Mouse (Mus musculus): ENCODE data around the gene Sash1. TPM values are rescaled to one million over a fixed set of nuclear protein-coding genes. Genes with fewer than 3 reads are reported as not detected.

Gene Sash1
- total RNA-seq, 2 experiments from 2014 or later: 38.4 to 39.8 TPM

DNA sequence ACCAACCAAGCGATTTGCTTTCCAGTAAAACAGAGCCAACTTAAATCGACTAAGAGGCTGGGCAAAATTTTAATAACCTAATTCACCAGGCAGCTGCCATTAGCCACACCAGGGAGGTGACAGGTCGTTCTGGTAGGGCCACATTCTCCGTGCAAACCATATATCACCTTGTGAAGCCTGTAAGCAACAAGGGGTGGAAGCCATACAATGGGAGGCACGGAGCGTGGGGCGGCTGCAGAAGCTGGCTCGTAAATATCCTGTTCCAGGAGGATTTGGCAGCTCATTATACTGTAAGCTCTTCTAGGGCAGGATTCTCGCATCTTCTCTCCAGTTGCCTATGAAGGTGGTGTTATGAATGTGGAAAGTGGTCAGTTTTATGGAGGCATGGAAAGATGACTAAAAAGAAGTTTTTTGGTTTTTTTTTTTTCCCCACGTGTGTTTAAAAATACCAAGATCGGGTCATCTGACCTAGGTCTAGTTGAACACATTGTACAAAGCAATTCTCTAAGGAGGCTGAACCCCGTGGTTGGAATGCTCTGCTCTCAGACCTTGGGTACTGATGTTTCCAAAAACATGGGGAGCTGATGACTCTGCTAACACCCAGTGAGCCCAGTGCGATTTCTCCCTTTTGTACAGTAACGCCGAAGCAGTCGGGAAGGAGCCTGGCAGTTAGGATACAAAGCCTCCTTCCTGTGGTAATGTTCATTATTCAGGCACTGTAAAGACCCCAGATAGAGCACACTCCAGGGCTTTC is 24.5 kb upstream of the Sash1 start:
- DNase-seq: no peak
- intact Hi-C loops (cut with DNase I): no loop called here

DNA sequence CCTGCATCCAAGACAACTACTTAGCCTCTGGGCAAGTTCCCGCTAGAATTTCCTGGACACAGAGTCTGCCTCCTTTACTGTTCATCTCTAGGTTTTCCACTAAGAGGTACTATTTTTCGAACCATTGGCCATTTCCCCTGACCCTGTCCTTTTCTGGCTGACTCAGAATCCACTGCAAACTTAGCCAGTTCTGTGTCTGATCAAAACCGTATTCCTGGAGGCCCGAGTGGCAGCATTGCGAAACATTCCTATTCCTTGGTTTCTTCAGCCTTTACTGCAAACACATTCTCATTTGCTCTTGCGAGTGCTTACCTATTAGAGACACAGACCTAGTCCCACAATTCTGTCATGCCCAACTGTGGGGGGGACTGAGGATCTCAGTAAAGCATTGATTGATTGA is 17.2 kb upstream of the Sash1 start:
- DNase-seq: no peak
- intact Hi-C loops (cut with DNase I): no loop called here

DNA sequence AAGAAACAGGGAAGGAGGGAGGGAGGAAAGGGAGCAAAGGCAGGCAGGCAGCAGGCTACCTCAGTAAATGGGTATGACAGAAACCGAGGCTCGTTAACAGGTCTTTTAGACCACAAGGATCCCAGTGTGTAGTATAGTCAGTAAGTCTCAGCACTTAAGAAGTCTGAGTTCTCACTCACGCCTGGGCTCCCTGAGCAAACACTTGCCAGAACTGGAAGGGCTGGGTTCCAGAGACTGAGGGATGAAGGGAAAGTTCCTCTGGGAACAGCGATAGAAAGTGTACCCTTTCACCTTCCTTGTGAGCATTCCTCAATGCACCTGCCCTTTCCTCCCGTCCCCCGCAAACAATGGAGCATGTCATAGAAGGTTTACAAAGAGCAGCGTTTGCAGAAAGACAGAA is 16.5 kb upstream of the Sash1 start:
- intact Hi-C loops (cut with DNase I): no loop called here
- DNase-seq: no peak

DNA sequence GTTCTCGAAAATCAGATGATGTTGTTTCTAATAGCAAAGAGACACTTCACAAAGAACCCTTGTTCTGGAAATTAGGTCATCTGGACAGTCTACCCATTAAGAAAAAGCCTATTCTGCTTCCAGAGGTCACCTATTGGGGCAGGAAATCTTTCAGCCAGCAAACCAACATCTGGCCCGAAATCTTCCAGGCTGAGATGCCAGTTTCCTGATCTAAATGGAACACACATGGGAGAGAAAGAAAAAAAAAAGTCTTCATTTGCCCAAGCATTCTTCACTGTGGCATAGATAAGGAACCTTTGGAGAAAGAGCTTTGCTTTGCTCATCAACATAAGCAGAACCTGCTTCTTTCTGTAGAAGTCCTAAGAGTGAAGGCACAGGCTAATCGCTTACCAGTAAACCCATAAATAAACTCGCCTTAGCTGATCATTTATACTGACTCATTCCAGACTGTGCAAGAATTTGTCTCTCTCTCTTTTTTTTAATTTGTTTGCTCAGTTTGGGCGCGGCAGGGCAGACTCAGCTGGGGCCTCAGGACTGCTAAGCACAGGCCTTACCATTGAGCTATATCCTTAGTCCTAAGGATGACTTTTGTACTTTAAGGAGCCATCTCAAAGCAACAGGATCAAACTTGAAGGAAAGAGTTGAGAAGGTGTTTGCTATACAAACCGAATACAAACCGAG is 13.1 kb upstream of the Sash1 start:
- intact Hi-C loops (cut with DNase I): no loop called here
- no peak for DNase-seq

DNA sequence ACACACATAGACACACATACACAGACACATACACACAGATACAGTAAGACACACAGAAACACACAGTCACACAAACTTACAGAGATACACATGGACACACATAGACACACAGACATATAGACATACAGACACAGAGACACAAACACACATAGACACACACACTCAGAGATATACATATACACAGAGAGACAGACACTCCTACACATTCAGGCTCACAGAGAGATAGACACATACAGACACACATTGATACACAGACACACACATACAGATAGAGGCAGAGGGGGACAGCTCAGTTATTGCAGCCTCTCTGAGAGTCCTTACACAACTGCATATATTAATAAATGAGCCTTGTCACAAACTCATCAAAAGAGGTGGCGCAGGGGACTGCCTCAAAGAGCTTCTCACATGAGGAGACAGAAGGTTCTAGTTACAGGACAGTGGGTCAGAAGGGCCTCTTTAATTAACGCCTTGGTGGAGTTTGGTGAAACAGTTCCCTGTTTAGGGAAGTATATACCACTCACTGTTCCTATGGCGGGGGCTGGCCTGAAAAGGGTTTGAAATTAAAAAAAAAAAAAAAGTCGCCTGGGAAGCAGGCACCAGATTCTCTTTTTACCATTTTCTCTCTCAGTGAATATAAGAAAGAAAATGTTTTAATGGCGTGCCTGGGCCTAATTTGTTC is 12.4 kb upstream of the Sash1 start:
- DNase-seq: no peak
- intact Hi-C loops (cut with DNase I): no loop called here

DNA sequence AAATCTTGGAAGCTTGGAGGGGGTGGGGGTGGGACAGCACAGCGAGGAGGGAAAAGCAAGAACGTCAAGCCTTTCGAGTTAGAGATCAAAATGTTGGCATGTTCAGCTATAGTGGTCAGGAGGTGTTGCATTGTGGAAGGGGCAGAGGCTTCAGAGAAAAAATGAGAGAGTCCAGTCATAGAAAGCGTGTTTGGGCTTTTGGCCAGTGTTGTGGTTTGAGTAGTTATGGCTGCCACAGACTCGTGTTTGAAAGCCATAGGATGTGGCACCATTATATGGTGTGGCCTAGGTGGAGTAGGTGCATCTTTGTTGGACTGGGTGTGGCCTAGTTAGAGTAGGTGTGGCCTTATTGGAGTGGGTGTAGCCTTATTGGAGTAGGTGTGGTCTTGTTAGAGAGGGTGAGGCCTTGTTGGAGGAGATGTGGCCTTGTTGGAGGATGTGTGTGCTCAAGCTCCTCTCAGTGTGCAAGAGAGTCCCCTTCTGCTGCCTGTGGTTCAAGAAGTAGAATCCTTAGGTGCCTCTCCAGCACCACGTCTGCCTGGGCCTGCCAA is 9.2 kb upstream of the Sash1 start:
- DNase-seq: no peak
- intact Hi-C loops (cut with DNase I): no loop called here

DNA sequence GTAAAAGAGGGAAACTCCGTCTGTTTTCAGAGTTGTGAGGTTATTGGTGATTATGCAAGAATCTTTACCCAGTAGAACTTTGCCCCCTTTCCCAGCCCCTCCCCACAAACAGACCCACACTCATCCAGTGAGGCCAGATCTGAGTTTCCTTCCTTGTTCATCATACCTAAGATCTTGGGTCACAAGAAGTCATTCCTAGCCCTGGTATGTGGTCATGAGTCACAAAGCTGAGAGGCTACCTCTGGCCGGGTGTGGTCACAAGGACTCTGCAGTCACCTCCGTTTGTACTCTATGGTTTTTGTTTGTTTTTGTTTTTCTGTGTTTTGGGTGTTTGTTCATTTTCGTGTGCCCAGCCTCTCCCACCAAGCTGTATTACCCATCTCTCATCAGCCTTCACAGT is 4.6 kb upstream of the Sash1 start:
- intact Hi-C loops (cut with DNase I): no loop called here
- no peak for DNase-seq

DNA sequence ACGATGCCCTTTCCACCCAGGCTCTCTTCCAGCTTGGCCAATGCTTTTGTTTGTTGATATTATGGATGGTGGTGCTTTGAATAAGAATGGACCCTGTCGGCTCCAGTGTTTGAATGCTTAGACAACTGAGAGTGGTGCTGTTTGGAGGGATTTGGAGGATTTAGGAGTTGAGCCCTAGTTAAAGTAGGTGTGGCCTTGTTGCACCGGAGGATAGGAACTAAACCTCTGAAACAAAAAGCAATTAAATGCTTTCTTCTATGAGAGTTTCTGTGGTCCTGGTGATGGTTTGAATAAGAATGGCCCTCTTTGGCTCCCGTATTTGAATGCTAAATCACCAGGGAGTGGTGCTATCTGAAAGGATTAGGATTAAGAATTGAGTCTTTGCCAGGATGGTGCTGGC is 3.5 kb upstream of the Sash1 start:
- intact Hi-C loops (cut with DNase I): loop anchor here (5.0 kb wide), 4 partner anchors 57 to 82 kb away; no protein-coding TSS in a partner anchor
- no peak for DNase-seq

DNA sequence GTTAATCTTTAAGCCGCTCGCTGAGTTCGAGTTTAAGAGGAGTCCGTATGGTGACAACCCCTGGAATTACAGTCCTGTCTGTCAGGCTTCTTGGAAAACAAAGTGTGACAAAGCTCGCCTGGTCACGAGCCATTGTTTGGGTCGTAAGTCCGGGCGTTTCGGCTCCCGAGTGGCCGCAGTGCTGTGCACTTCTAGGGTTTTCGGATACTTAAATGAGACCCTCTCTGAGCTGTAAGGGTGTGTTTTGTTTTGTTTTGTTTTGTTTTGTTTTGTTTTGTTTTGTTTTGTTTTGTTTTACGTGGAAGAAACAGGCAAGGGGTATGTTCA is 621 bp upstream of the Sash1 start:
- intact Hi-C loops (cut with DNase I): loop anchor here (5.0 kb wide), 4 partner anchors 54 to 81 kb away; no protein-coding TSS in a partner anchor

DNA sequence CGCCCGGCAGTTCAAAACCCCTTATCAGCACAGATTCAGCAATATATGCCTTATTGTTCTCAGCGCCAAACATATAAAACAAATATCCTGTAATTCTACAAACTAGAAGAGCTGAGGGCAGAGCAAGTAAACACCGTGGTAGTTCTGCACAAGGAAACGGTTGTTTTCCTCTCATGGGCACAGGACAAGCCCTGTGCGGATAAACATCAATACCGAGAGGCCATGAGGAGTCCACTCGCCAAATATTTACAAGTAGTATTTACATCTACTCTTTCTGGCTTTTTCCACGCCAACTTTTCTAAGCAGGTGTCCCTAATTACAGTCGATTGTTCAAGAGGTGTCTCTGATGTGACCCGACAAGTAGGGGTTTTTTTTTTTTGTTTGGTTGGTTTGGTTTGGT is 669 bp downstream of the Sash1 start:
- no peak for DNase-seq
- intact Hi-C loops (cut with DNase I): loop anchor here (5.0 kb wide), 4 partner anchors 53 to 82 kb away; no protein-coding TSS in a partner anchor

More for the DNA sequence above, 621 bp upstream of the Sash1 start:
- no peak for DNase-seq

DNA sequence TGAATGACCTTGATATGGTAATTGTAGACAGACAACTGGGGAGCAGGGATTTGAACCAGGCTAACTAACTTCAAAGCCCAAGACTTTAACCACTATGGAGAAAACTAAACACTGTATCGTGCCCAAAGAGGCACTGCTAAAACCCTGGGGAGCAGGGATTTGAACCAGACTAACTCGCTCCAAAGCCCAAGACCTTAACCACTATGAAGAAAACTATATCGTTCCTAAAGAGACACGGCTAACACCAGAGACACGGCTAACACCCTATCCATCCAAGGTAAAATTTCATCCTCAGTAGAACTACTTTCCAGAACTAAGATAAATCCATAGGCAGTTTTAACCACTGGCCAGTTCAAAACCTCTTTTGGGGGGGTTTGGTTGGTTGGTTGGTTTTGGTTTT is 1.3 kb downstream of the Sash1 start:
- intact Hi-C loops (cut with DNase I): loop anchor here (5.0 kb wide), 1 partner anchor 142 kb away; no protein-coding TSS in a partner anchor
- DNase-seq: no peak

DNA sequence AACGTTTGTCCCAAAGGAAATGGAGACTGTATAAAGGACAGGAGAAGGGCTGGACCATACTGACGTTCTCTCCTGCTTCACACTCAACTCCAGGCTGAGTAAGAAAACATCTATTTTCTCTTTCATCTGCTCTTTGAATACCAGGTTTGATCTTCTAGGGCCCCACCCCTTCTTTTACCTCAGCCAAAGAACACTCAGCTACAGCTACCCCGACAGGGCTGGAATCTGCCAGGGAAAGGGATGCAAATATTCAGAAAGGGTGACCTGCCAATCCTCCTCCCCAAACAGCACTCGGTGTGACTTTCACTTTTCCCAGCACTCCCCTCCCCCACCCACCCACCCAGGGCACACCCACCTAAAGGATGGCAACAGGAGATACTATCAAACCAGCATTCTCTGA is 2.2 kb downstream of the Sash1 start:
- intact Hi-C loops (cut with DNase I): loop anchor here (5.0 kb wide), 1 partner anchor 141 kb away; no protein-coding TSS in a partner anchor
- no peak for DNase-seq

DNA sequence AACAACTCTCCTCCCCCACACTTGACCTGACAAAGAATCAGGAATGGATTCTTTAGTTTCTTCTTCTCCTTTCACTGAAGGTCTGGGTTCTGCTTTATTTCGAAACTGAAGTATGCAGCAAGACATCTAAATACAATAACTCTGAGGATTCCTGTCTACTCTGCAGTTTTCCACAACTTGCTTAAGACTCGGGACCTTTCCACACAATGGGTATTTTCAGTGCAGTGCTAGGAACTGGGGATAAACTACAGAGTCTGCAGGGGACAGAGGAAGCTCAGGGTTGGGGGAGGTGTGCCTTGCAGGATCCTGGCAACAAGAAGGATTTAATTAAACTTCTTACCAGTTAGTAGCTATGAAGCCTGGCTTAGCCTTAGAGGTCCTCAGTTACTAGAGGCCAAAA is 4.1 kb downstream of the Sash1 start:
- intact Hi-C loops (cut with DNase I): loop anchor here (5.0 kb wide), 1 partner anchor 139 kb away; no protein-coding TSS in a partner anchor
- DNase-seq: no peak

DNA sequence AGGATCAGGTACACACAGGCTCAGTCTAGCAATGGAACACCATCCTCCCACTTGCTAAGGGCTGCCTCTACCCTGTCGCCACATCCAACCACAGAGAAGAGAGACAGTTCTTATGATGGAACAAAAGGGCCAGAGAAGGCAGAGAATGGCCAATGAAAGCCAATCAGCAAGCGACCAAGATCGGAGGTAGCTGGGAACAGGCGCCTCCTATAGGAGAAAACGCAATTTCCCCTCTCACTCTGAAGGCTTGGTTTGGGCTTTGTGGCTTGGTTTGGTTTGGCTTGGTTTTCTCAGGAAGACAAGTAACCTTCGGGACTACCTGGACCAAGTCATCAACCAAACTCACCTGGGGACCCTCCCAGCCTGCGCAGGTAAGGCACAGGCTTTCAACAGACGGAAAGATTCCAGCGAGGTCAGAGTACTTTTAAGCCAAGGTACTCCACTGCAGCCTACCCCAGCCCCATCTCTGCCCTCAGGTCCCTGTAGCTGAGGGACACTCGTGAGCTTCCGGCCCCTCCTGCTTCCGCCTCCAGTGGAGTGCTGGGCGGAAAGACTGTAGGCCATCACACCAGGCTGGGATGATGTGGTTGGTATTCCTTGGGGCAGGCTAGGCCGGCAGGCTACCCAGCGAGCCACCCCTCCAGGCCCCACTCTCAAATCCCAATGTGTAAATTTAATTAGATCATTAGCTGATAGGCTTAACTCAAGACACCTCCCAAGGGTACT is 4.8 kb downstream of the Sash1 start:
- no peak for DNase-seq
- intact Hi-C loops (cut with DNase I): loop anchor here (5.0 kb wide), 1 partner anchor 139 kb away; no protein-coding TSS in a partner anchor

DNA sequence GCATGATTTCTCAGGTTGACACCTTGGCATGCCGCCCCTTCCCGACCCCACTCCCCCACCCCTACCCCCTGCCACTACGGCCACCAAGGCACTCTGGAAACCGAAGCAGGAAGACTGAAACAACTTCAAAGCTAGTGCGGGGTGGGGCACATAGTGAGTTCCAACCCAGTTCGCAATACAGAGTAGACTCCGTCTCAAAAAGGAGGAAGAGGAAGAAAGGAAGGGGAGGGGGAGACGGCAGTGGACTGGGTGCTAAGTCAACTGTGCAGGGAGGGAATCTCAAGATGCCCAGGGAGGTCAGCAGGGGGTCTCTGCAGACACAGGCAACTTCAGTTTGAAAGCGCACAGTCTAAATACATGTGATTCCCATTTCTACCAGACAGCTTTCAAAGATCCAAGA is 7.0 kb downstream of the Sash1 start:
- DNase-seq: no peak
- intact Hi-C loops (cut with DNase I): no loop called here

DNA sequence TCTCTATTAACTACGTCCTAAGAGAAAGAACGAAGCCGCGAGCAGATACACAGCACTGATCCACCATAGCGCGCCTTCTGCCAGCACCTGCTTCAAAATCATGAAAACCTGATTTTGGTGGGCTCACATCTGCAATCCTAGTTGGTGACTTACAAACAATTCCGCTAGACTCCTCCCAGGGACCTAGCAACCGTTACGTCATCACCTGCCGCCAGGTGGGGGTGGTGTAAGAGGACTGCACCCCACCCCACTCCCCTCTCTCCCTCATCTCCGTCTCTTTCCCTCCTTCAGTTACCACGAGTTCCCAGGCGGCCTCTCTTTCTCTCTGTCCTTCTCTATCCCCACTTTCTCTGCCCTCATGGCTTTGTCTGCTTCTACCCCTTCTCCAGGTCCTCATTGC is 7.5 kb downstream of the Sash1 start:
- intact Hi-C loops (cut with DNase I): no loop called here
- DNase-seq: no peak

DNA sequence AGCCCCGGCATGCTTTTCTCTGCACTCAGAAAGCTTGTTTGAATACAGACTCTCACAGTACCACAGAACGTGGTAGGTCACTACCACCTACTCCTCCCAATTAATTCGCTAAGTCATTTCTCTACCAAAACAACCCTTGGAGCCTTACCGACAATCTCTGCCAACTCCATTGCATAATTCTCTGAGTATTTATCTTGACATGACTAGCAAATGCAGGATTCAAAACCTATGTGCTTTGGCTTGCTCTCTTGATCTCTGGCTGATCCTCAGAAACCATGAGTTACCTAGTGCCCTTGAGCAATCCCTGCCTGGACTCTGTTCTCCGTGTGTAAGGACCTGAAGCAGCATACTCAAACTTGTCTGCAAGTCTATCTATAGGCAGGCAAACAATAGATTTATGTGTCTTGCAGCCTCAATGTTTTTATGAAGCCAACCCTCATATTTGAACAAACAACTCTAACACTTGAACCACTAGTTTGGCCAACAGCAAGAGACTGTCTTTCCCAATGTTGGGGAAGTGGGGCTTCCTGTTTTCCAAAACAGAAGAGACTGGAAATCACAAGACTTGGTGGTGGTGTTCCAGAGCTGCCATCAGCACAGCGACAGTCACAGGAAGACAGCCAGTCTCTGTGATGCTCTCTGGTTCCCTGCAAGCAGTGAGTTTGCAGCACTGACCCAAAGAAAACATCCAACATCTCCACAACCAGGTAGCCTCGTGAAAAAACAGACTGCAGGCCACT is 12.1 kb downstream of the Sash1 start:
- DNase-seq: peak in 1 of 2 experiments; percentile 19
- intact Hi-C loops (cut with DNase I): no loop called here

DNA sequence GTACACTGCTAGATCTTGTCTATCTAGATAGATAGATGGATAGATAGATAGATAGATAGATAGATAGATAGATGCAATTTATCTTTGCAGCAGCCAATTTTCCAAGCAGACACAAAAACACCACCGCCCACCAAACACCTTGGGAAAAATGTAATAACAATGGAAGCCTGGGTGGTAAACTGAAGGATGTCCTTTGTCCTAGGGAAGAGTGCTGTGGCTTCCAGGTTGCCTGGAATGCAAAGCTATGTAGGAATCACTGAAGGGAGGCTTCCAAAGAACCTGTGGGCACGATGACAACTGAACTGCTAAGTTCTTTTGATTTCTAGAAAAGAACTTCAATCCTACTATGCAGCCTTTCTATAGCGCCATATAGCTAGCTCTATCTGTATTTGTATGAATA is 13.1 kb downstream of the Sash1 start:
- no peak for DNase-seq
- intact Hi-C loops (cut with DNase I): no loop called here

DNA sequence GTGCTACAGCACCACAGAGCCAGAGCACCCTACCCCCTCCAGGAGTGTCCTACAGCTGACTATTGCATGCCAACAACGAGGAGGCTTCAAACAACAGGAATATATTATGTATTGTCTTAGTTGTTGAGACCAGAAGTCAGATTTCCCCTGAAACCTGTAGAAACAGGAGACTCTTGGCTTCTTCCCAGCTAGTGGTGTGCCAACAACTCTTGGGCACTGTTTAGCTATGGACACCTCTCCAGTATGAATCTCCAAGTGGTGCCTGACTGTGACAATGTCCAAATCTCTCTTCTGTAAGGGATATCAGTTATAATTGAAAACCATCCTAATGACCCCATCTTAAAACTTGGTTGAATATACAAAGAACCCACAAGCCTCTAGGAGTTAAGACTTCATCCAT is 13.9 kb downstream of the Sash1 start:
- no peak for DNase-seq
- intact Hi-C loops (cut with DNase I): no loop called here

DNA sequence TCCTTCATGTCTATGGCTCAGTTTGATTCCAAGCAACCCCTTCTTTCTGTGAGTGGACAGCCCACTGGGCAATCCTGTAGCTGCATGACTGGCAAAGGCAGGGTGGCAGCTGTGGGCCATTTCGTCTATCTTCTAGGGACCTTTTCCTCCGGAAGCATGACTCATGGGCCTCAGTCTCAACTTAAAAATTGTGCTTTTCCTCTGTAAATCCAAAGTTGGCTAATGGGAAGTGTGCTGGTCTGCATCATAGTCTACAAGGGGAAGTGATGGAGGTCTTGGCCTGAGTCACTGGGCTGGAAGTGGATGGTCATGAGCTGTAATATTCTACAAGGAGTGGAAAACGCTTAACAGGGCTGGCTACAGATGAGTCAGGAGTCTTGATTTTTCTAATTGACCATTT is 15.5 kb downstream of the Sash1 start:
- DNase-seq: peak; percentile 24 to 34
- intact Hi-C loops (cut with DNase I): no loop called here

All from heart, postnatal 14 days (tissue).